Mouse (Mus musculus) kidney, adult 11 months (tissue): ENCODE measurements at regions not wholly inside any gene's neighbourhood (a gene's known extent, or its start where the extent isn't known, plus 50 kb on each side); places are given as distances from the start of the nearest gene placed in this dataset.

Experiments
- DNase-seq: peaks from one replicate; pipeline ENCODE4 v3.0.0; 2022

DNA sequence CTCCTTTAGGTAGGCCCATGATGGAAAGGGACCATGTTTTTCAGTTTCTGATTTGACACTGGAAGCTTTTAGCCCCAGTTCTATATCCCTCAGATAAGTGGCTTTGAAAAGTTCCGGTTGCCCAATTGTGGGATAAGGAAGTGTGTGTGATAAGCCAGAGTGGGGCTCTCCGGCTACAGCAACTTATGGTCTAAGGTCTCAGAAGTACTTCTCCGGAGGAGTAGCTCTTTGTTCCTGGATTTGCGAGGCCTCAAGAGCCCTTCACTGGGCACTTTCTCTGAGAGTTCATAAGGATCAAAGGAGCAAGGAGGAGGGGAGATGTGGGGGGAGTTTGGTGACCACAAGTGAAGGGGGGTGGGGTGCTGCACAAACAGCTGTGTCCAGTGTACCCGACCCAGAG is 118.3 kb upstream of the Id2 start:
- no peak for DNase-seq

DNA sequence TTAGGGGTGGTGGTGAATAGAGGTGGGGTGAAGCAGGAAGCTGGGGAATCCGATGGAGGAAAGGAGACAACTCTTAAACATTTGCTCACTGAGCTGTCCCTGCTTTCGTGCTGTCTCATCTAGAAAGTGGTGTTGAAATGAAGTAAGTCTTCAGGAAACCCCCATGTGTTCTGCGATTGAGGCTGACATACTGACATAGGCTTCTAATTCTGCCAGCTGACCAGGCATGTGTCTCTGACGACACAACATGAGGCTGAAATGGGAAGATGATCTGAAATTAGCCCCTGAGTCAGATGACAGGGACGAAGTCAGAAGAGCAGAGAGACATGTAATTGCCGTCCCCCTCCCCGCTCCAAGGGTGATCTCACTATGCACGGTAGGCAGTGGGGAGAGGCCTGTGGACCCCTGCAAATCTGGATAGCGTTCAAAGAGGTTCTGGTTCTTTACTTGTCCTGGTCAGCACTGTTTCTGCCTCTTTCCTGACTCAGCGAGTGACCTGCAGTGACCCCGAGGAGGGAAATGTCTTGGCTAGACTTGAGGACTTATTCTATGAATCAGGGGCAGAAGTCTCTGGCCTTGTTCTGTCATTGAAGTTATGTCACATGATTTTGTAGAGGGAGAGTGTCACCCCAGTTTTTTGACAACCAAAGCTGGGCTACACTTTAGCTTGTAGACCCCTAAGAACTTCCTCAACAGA is 117.0 kb upstream of the Id2 start:
- DNase-seq, result peak; percentile 62

DNA sequence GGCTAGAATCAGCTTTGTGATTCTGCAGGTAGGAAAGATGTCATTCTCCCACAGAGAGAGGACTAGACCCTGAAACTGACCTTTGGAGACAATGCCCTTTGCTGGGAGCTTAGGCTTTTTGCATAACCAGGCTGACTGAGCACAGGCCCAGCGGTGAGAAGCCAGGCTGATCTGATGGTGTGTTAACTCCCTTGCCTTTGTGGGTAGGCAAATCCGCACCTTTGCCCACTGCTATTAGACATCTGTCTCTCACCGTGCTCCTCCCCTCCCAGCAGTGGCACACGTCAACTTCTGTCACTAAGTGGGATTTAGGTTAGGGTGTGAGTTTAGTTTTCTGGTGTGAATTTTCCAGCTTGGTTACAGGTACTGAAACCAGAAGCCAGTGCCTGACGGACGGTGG is 114.4 kb upstream of the Id2 start:
- no peak for DNase-seq

DNA sequence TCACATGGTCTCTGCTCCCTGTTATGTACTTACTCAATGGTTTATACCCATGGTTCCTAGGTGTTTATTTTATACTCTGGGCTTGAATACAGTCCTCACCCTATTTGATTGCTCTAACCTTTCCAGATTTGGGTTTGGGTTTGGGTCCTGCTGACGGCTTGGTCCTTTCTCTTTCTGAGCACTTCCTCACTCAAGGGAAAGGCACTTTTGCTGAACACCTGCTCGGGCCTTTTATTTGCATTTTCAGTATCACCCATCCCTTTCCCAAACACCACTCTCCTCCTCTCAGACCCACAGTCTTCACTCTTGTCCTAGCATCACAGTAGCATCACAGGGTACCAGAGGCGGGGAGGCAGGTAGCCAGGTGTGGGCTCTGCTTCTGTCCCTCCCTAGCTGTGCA is 113.7 kb upstream of the Id2 start:
- DNase-seq, result no peak

DNA sequence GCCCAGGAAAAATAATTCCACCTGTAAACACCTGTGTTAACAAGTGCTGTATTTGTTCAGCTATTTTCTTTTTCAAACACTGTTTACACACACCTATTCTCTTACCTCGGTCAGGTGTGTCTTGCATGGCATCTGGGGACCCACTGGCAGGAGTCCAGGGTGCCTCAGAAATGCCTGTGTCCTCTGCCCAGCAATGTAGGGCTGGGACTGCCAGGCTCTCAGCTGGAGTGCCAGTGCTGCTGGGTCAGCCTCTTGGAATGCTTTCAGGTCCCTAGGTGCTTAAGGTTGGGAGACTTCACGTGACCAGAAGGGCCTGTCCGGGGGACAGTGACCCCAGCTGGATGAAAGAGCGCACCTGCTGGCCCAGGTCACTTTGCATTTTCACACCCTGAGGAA is 112.4 kb upstream of the Id2 start:
- DNase-seq, result peak; percentile 88

DNA sequence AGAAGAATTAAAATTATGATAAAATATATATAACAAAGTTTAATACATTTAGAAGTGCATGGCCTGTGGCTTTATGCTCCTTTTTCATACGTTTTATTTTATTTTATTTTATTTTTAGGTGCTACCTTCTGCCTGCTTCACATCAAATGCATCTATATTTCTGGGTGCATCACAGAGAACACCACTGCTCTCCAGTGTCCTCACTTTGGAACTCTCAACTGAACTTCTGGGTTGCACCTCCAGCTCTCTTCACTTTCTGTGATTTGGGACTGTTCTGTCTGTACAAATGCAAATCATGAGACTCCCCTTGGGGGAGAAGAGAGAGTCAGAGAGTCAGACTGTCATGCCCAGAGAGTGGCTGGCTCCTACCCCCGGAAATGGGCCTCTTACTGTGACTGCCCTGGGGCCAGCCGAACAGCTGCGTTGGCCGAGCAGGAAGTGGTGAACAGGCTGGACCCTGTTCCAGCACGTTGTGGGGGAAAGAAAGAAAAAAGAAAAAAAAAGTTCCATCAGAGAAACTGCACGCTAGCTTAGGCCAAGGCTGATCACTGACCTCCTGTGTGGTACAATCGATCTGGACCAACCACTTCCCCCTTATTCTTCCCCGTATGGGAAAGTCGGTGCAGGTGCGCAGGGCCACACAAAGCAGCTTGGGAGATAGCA is 111.9 kb upstream of the Id2 start:
- no peak for DNase-seq

DNA sequence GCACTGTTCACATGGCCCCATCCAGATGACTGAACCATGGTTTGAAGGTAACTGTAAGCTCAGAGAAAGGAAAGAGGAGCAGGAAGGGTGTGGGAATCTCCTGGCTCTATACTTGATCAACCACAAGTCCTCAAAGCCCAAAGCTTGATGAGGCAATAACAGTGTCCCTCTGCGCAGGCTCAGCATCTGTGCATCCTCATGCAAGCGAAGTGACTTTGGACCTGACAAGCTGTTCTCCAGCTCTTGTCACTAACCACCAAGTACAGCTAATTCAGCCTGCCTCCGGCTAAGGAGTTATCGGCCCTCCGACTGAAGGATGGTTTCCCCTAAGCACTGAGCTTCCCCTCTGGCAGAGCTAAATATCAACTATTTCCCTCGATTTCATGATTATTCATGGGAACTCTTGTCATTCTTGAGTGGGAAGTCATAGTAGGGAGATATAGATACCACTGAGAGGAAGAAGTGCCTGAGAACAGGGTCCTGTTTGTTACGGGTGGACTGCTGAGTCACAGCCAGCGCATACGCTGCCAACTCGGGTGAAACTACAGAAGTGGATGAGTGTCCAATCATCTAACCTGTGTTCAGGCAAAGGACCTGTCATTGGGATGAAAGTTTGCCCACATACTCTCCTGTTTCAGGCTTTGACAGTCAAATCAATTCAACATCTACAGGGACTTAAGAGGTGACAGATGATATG is 106.6 kb upstream of the Id2 start:
- no peak for DNase-seq

DNA sequence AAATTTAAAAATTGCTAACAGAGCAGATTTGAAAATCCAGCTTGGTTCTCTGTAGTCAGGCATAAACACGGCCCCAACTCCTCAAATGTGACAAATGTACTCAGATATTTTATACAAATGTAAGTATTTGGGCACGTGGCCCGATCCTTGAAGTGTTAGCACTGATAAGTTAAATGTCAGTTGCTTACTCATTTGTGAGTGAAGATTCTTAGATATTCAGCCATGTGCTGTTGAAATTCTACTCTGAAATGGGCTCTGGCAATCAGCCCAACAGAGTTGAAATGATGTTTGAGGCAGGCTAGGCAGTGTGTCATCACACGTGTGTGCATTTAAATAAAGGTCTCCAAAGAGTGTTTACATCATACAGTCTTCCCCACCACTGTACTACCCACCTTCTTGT is 103.2 kb upstream of the Id2 start:
- DNase-seq, result no peak

DNA sequence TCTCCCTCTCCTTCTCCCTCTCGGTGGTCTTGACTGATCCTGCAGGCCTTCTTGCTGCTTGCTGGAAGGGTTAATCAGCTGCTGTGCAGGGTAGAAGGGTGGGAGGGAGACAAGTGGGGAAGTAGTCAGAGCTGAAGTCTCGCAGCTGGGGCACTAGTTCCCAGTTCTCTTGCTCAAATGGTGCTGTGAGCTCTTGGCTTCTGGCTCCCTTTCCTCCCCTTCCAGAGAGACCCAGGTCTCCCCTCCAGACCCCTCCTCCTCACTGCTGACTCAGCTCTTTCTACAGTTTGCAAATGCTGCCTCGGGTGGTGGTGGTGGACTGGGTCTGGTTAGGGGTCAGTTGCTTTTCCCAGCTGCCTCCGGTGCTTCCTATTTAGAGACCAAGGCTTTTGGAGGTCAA is 100.8 kb upstream of the Id2 start:
- DNase-seq, result no peak

DNA sequence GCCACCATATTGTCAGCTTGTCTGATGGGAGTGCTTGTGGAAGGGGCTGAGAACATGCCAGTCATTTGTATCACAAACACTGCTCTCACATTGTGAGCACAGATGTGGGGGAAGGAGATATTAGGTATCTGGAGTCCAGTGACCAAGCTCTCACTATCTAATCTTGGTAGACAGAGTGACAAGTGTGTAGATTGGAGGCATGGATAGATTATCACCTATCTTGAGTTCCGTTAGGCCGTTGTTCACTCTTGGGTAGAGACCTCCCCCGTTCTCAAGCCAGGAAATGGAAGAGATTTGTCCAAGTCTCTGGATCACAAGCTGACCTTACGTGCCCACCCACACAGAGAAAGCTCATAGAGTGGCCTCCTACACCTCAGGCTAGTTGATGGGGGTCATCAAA is 99.1 kb upstream of the Id2 start:
- no peak for DNase-seq

DNA sequence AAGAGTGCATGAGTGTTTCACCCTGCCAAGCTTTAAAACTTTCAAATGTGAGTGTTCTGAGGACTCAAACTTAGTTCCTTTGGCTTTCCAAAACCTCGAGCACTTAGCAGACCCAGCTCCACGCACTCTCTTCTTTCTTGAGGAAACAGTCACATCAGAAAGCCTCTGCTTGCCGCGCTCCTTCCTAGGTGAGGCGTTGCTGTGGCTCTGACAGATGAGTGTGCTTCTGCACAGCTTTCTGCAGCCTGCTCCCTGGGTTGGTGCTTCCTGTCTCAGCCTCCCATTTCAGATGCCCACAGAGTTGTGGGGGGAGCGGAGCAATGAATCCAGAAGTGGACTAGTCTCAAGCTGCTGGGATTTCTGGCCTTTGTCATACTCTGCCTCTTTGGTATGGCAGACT is 95.3 kb upstream of the Id2 start:
- DNase-seq, result no peak

DNA sequence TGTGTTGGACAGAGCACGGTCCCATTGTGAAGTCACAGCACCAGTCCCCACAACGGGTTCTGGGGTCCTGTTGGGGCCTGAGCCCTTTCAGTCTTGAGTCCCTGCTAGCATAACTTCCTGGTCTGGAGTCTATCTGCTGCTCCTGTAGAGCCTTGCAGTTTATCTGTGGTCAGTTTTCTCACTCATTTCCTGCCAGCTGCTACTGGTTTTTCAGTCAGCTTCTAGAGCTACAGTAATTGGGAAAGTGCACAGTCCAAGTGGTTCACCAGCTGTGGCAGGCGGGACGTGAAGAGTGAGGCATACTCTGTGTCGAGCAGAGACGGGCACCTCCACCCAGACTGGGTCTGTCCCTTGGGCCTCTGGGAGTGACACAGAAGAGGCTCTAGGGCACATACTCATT is 93.4 kb upstream of the Id2 start:
- no peak for DNase-seq

DNA sequence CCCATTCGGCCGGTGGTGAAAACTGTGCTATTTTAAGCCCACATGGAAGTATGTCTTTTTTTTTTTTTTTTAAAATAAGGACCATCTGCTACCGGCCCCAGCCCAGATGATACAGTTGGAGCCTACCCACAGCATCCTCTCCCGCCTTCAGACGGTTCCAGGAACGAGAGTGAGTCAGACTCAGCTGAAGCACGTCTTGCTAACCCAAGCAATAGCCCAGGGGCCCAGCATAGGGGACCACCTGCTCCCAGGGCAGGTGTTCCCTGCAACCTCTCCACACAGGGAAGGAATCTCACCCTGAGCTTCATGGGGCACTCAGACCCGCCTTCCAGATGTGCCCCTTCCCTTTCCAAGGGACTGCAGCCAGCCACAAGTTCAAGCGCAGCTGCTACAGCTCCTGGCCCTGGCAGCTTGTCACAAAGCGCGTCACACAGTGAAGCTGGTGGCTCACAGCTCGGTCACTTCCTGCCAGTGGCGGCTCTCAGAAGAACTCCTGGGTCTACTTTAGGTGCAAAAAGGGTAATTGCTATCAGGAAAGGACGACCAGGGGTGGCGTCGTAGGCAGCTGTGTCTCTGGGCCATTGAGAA is 92.3 kb upstream of the Id2 start:
- no peak for DNase-seq

DNA sequence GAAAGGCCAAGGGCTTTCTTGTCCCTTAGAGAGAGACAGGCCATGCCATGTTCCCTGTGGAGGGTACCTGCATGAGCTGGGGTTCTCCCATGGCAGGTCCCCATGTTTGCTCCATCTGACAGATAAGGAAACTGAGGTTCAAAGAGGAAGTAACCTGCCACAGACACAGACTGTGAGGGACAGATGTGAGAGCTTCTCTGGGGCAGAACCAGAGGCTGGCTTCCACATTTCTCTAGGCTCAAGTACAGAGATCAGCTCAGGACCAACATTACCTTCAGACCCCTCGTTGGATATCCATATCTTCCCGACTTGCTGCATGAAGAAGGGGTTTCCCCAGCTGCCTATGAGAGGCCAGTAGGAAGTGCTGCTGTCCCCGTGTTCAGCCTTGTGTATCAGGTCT is 91.6 kb upstream of the Id2 start:
- DNase-seq, result no peak

DNA sequence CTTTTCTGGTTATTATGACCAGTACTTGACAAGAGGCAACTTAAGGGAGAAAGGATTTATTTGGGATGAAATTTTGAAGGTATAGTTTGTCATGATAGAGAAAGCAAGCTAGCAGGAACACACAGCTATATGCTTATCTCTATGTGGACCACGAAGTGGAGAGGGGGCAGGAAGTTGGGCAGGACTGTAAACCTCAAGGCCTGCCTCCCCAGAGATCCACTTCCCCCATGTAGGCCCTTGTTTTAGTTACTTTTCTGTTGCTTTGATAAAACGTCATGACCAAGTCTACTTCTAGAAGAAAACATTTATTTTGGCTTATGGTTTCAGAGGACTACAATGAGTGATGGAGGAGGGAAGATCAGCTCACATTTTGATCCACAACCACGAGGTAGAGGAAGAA is 90.3 kb upstream of the Id2 start:
- no peak for DNase-seq

DNA sequence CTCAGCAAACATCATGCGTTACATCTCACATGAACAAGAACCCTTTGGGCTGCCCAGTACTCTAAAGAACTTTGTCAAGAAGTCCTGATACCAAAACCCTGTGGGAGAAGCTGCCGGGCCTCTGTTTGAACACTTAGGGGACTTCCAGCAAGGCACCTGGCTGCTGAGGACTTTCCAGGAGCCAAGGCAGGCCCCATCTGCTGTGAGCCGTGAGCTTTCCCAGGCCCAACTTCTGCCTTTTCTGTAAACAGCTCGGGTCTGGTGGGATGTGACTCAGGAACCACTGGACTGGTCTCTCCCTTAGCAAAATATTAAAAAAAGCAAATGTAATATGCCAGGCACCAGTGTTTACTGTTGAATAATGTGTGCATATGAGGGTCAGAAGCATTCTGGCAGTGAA is 85.7 kb upstream of the Id2 start:
- DNase-seq, result no peak

DNA sequence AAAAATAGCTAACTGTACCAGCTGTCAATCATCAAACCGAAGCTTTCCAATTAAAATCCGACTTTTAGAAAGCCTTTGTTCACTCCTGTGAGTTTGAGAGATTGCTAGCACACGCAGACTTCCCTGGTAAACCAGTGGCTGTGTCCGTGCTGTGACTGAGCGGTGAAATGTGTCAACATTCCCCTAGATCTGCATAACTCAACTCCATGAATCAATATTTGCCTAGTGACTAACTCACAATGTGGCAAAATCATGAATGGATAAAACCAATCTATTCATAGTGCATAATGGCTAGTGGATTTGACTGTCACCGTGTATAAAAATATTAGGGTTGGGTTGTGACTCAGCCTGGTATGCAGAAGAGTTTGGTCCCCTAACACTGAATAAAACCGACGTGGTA is 84.4 kb upstream of the Id2 start:
- DNase-seq, result no peak

DNA sequence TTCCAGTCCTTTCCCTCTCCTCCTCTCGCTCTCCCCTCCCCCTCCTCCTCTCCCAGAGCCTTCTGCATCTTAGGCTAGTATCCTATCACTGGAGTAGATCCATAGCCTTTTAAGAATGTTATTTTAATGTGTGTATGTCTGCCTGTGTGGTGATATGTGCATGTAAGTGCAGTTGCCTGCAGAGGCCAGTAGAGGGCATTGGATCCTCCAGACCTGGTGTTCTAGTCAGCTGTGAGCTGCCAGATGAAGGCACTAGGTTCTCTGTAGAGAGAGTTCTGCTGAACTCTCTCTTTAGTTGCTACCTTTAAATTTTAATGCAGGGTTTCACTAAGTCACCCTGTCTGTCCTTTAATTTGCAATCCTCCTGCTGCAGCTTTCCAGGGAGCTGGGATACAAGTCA is 83.9 kb upstream of the Id2 start:
- DNase-seq, result no peak

DNA sequence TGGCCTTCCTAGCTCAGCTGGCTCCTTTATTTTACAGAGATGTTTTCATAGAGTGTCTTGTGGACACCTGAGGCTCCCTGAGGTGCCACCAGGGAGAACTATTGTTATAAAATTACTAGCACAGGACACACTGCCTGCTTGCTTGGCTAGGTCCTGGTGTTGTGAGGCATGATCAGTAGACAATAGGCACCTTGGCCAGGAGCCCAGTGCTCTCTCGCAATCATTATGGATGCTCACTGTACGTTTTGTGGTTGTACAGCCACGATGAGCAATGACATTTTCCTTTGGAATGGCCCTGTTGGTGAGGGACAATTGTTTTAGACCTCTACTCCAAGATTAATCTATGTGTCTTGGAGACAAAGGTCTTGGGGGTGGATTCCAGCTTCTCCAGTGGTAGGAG is 83.3 kb upstream of the Id2 start:
- DNase-seq, result no peak

DNA sequence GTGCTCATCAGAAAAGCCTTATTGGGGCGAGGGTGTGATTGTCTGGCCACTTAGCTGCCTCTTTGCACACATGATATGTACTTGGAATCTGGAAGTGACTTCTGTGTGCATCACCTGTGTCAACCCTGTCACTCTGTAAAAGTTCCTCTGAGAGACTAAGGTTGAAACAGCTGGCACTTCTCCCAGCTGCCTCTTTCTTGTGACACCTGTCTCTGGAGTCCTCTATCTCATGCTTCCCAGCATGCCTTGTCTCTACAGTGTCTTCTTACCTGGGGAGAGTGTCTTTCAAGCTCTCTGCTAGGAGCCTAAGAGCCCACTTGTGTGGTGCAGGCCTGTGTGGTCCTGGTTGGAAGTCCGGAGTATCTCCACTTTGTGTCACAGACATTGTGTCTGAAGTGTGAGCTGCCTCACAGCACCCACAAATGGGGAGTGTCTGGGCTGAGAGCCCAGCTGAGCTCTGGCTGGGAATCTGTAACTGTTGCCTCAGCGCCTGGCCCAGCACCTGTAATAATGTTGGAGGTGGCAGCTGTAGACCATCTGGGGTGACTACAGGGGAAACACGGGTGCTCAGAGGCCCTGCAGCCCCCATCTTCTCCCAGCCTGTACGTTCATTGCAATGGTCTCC is 81.7 kb upstream of the Id2 start:
- no peak for DNase-seq

DNA sequence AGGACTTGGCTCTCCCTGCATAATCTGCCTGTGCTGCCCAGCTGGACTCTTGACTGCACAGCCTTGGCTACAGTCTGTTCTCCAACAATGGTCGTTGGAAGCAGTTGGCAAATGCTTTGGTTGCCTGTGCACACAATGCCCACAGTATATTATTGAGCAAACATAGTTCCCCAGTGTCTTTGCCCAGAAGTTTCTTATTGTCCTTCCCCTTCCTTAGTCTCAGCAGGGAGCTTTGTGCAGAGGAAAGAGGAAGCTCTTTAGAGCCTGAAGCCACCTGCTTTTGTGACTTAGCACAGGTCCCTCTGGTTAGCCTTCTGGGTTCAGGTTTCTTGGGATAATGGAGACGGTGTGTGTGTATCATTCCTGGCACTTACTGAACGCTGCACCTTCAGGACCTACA is 80.9 kb upstream of the Id2 start:
- no peak for DNase-seq

DNA sequence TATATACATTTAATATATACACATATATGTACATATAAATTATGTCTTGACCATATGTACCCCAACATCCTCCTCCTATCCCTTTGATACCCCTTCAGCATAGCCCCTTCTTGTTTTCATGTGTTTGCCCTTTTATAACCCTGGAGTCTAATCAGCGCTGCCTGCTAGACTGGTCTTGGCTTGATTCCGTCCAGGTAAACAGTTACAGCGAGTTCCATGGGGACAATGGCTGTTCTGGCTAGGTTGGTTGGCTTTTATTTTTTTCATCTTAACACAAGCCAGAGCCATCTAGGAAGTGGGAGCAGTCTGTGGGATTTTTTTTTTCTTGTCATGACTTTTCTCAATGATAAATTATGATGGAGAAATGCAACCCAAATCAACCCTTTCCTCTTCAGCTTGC is 79.6 kb upstream of the Id2 start:
- DNase-seq, result no peak

DNA sequence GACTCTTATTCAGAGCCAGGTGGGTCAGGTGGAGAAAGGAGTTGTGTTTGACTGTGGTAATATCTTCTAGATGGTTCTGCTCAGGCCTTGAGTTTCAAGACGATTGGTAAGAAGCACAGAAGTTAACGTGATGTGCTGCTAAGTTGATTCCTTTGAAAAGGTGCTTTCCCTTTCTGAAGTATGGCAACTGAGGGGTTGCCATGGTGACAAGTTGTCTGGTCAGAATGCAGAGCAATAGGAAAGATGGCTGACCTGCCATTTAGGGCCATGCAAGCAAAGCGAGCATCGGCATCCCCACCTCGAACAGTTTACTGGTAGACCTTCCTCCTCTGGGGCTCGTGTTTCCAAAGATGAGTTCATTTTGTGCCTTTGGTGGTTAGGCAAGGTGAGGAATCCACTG is 76.1 kb upstream of the Id2 start:
- DNase-seq, result no peak

DNA sequence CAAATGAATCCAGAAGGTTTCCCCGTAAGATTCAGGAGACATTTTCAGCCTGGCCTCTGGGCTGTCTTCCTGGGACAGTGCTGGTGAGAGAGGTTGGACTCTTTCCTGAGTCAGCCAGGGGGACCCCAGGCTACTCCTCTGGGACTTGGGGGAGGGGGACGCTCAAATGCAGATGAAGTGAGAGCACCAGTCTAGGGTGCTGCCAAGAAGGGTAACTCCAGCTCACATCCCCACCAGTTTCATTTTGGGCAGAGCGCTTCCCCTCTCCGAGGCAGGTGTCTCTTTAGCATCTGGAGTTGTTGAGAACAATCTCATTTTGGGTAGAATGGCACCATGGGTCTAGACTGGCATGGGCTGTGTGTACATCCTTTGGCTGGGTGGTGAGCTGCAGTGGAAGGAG is 75.5 kb upstream of the Id2 start:
- DNase-seq, result no peak
